9 mouse cellular contexts compared by ENCODE assay signal in genomic region chr11:72487739-72488138, GRCm38 (mm10). TPM values are rescaled to one million over a fixed set of nuclear protein-coding genes. Genes with fewer than 3 reads are reported as not detected.
DNase-seq lines count a peak whose midpoint lies in the region; ATAC-seq lines count a peak whose summit lies in the region.
"Had no signal": no experiment of that assay in that cellular context is flagged by ENCODE, and none has a peak within 500 bp of the region (broad histone marks: within the 10 kb centered on the region; RNA-seq: fewer than 3 reads in every experiment).

No protein-coding gene starts in this region.

- DNase-seq in heart, embryonic 10.5 days (ENCODE audit: low spot score) = no peak
- no peak for DNase-seq in heart, postnatal 10 days
- peak; percentile 28 to 31 for DNase-seq in B cell, adult 2 months
- no peak for DNase-seq in midbrain, embryonic 10.5 days (ENCODE audit: low spot score)
- DNase-seq in adrenal gland, postnatal 14 days = no peak
- DNase-seq in layer of hippocampus, adult 11-12 months (ENCODE audit: low spot score) = no peak

- intact Hi-C loops in heart, postnatal 10 days (cut with DNase I) = loop anchor here (2.0 kb wide), 1 partner anchor 31 kb away; no protein-coding TSS in a partner anchor

- H3K9ac ChIP-seq in forebrain, embryonic 16.5 days (replicated peaks; ENCODE audit: low read depth, low read length) = peak overlapping the region; percentile 71

- H3K9me3 ChIP-seq in heart, embryonic 10.5 days = no peaks in the 10 kb centered on the region
- H3K9me3 ChIP-seq in forebrain, embryonic 16.5 days (ENCODE audit: control insufficient read depth, low read length) = no peaks in the 10 kb centered on the region
- H3K9me3 ChIP-seq in midbrain, embryonic 10.5 days (replicated peaks) = no peaks in the 10 kb centered on the region

- peaks cover 45% of the 10 kb centered on the region for H3K4me1 ChIP-seq in heart, embryonic 10.5 days
- H3K4me1 ChIP-seq in forebrain, embryonic 16.5 days (replicated peaks; ENCODE audit: control insufficient read depth, insufficient read depth, low read length) = peaks cover 29% of the 10 kb centered on the region
- H3K4me1 ChIP-seq in midbrain, embryonic 10.5 days = peaks cover 51% of the 10 kb centered on the region

- ATAC-seq in forebrain, embryonic 16.5 days = no peak
- no peak for ATAC-seq in erythroid progenitor cell, adult 5-6 weeks (replicated peaks; ENCODE audit: low FRiP score, poor library complexity, severe bottlenecking)

- peak overlapping the region; percentile 61 for H3K4me2 ChIP-seq in forebrain, embryonic 16.5 days (ENCODE audit: low read length)

- peak overlapping the region; percentile 80 for H3K4me3 ChIP-seq in heart, embryonic 10.5 days
- peak overlapping the region; percentile 56 for H3K4me3 ChIP-seq in forebrain, embryonic 16.5 days (replicated peaks; ENCODE audit: low read length)
- H3K4me3 ChIP-seq in midbrain, embryonic 10.5 days = peak overlapping the region; percentile 73

- H3K27ac ChIP-seq in heart, embryonic 10.5 days = peak overlapping the region; percentile 85
- H3K27ac ChIP-seq in forebrain, embryonic 16.5 days (ENCODE audit: low read length) = no peak overlapping the region
- no peak overlapping the region for H3K27ac ChIP-seq in midbrain, embryonic 10.5 days (replicated peaks)

- WGBS in heart, embryonic 10.5 days = 85% methylated on average over 2 of the region's 2 CpGs
- WGBS in forebrain, embryonic 16.5 days = 82% methylated on average over 2 of the region's 2 CpGs
- 80% methylated on average over 2 of the region's 2 CpGs for WGBS in midbrain, embryonic 10.5 days

- no peaks in the 10 kb centered on the region for H3K36me3 ChIP-seq in heart, embryonic 10.5 days
- H3K36me3 ChIP-seq in forebrain, embryonic 16.5 days (ENCODE audit: control insufficient read depth, insufficient read depth) = no peaks in the 10 kb centered on the region
- no peaks in the 10 kb centered on the region for H3K36me3 ChIP-seq in midbrain, embryonic 10.5 days

- H3K27me3 ChIP-seq in heart, embryonic 10.5 days (ENCODE audit: insufficient read depth, poor library complexity, severe bottlenecking) = peaks cover 69% of the 10 kb centered on the region
- 0 out of 2 replicates have a peak, but pooled peaks cover 2% of the 10 kb centered on the region for H3K27me3 ChIP-seq in forebrain, embryonic 16.5 days (replicated peaks; ENCODE audit: control insufficient read depth, insufficient read depth, low read length)
- peaks cover 54% of the 10 kb centered on the region for H3K27me3 ChIP-seq in midbrain, embryonic 10.5 days (ENCODE audit: low read depth, poor library complexity, severe bottlenecking)

RNA-seq across cellular contexts. Expression of gene Spns2, which starts 2.0 kb away (rescaled TPM):
- 5.7 and 7.1 TPM in 2 replicates for polyA plus RNA-seq in heart, embryonic 10.5 days (2016; fragmentation: Nextera tagmentation; extraction: Ambion mirVana)
- 10 to 100 TPM; 18.0 to 19.5 TPM for total RNA-seq in heart, postnatal 10 days (2021)
- 6.6 and 9.3 TPM in 2 replicates for polyA plus RNA-seq in forebrain, embryonic 16.5 days (2015; fragmentation: Nextera tagmentation; extraction: Ambion mirVana)
- 2.1 and 2.9 TPM in 2 replicates for polyA plus RNA-seq in midbrain, embryonic 10.5 days (2016; fragmentation: Nextera tagmentation; extraction: Ambion mirVana)
- total RNA-seq in adrenal gland, postnatal 14 days (2021) = 6.9 and 13.1 TPM in 2 replicates
- total RNA-seq in erythroid progenitor cell, adult 5-6 weeks (2015; ENCODE audit: low replicate concordance) = 0.72 and 5.0 TPM in 2 replicates
- 0.77 TPM in 1 of 2 replicates, not detected in the other for total RNA-seq in erythroid progenitor cell, adult 5-6 weeks (2017; ENCODE audit: low replicate concordance)

RNA-seq across cellular contexts. Expression of gene Mybbp1a, which starts 46.6 kb away (rescaled TPM):
- 133 and 186 TPM in 2 replicates for polyA plus RNA-seq in heart, embryonic 10.5 days (2016; fragmentation: Nextera tagmentation; extraction: Ambion mirVana)
- 10 to 100 TPM; 47.0 to 50.0 TPM for total RNA-seq in heart, postnatal 10 days (2021)
- polyA plus RNA-seq in forebrain, embryonic 16.5 days (2015; fragmentation: Nextera tagmentation; extraction: Ambion mirVana) = 94.8 and 98.2 TPM in 2 replicates
- polyA plus RNA-seq in midbrain, embryonic 10.5 days (2016; fragmentation: Nextera tagmentation; extraction: Ambion mirVana) = 192 and 236 TPM in 2 replicates
- total RNA-seq in adrenal gland, postnatal 14 days (2021) = 85.6 and 101 TPM in 2 replicates
- total RNA-seq in erythroid progenitor cell, adult 5-6 weeks (2015; ENCODE audit: low replicate concordance) = 37.5 and 82.2 TPM in 2 replicates
- 4.8 and 7.6 TPM in 2 replicates for total RNA-seq in erythroid progenitor cell, adult 5-6 weeks (2017; ENCODE audit: low replicate concordance)

RNA-seq across cellular contexts. Expression of gene Ggt6, which starts 52.4 kb away (rescaled TPM):
- not detected in 2 replicates for polyA plus RNA-seq in heart, embryonic 10.5 days (2016; fragmentation: Nextera tagmentation; extraction: Ambion mirVana)
- not detected for total RNA-seq in heart, postnatal 10 days (2021)
- polyA plus RNA-seq in forebrain, embryonic 16.5 days (2015; fragmentation: Nextera tagmentation; extraction: Ambion mirVana) = not detected in 2 replicates
- polyA plus RNA-seq in midbrain, embryonic 10.5 days (2016; fragmentation: Nextera tagmentation; extraction: Ambion mirVana) = not detected in 2 replicates
- total RNA-seq in adrenal gland, postnatal 14 days (2021) = 1.7 and 2.8 TPM in 2 replicates
- total RNA-seq in erythroid progenitor cell, adult 5-6 weeks (2015; ENCODE audit: low replicate concordance) = not detected in 2 replicates
- total RNA-seq in erythroid progenitor cell, adult 5-6 weeks (2017; ENCODE audit: low replicate concordance) = not detected in 2 replicates
- total RNA-seq: hematopoietic stem cell, adult 5-6 weeks had no signal

Comparison
In these comparisons a context has a peak if more than half of its experiments do, and no peak if none do; other contexts are left out.
1. DNase-seq: peak in B cell, adult 2 months (2 of 2); none in heart, embryonic 10.5 days (single experiment), heart, postnatal 10 days (0 of 2), midbrain, embryonic 10.5 days (single experiment), adrenal gland, postnatal 14 days (single experiment) and layer of hippocampus, adult 11-12 months (single experiment).
2. Peak in every context shown above with its lines, with median percentiles within 50 percentile points of each other: H3K4me3 ChIP-seq.